Mouse (Mus musculus) liver, embryonic 14.5 days (tissue): ENCODE measurements around the gene Chaf1a. TPM values are rescaled to one million over a fixed set of nuclear protein-coding genes. Genes with fewer than 3 reads are reported as not detected.

ENCODE experiments used
- ATAC-seq: fragments of 200-750 bp; cut with Nextera tagmentation; 2 replicates; pipeline ENCODE4 v1.8.0; 2017; ENCODE audit warnings: moderate number of reproducible peaks, mild to moderate bottlenecking, moderate library complexity; ENCODE audit not compliant: insufficient read depth
- DNase-seq, 3 experiments: peaks; one replicate each; pipeline ENCODE4 v3.0.0-alpha.2; 2012 to 2013; ENCODE audit warnings: low read depth in 3 of 3, low spot score in 3 of 3
- H3K27ac ChIP-seq: fragments of 300-500 bp; sonication (generic); 2 replicates; pipeline ENCODE4 v1.5.1; 2014; ENCODE audit warnings: moderate library complexity, mild to moderate bottlenecking, control low read depth, inconsistent platforms
- H3K27me3 ChIP-seq: fragments of 300-500 bp; sonication (generic); 2 replicates; pipeline ENCODE4 v1.6.1; 2014; ENCODE audit warnings: mild to moderate bottlenecking, low read length, moderate library complexity; ENCODE audit not compliant: control insufficient read depth, insufficient read depth
- H3K36me3 ChIP-seq: fragments of 300-500 bp; sonication (generic); replicated peaks from 2 replicates; pipeline ENCODE4 v1.6.1; 2014; ENCODE audit warnings: low read depth; ENCODE audit not compliant: control insufficient read depth, insufficient read depth
- H3K4me1 ChIP-seq, 2 experiments: fragments of 200-500 bp in 1 of 2; fragments of 300-500 bp in 1 of 2; sonication (generic) in 1 of 2; replicated peaks; 2 replicates each; pipeline ENCODE4 v1.6.1; 2012 to 2014; ENCODE audit warnings: antibody characterized with exemption in 1 of 2, inconsistent platforms in 1 of 2, low read length in 1 of 2; ENCODE audit not compliant: control insufficient read depth in 2 of 2, insufficient read depth in 2 of 2
- H3K4me2 ChIP-seq: fragments of 300-500 bp; sonication (generic); 2 replicates; pipeline ENCODE4 v1.6.1; 2014; ENCODE audit warnings: low read depth, mild to moderate bottlenecking, control low read depth, moderate library complexity
- H3K4me3 ChIP-seq, 2 experiments: fragments of 200-500 bp in 1 of 2; fragments of 300-500 bp in 1 of 2; sonication (generic) in 1 of 2; 2 replicates each; pipeline ENCODE4 v1.5.1; 2012 to 2014; ENCODE audit warnings: low read depth in 2 of 2, low read length in 2 of 2, mild to moderate bottlenecking in 2 of 2, control low read depth in 1 of 2, inconsistent platforms in 1 of 2, moderate library complexity in 1 of 2; ENCODE audit not compliant: insufficient read depth in 1 of 2
- H3K9ac ChIP-seq: fragments of 300-500 bp; sonication (generic); replicated peaks from 2 replicates; pipeline ENCODE4 v1.6.1; 2014; ENCODE audit warnings: mild to moderate bottlenecking, control low read depth, moderate library complexity
- H3K9me3 ChIP-seq: fragments of 300-500 bp; sonication (generic); 2 replicates; pipeline ENCODE4 v1.6.1; 2016; ENCODE audit warnings: low read length, mixed read lengths; ENCODE audit not compliant: control insufficient read depth
- CTCF ChIP-seq: IDR thresholded peaks from 2 replicates; pipeline ENCODE4 v1.5.1; 2016; ENCODE audit warnings: antibody characterized with exemption, low read depth, control low read depth
- EP300 ChIP-seq: IDR thresholded peaks from 2 replicates; pipeline ENCODE4 v1.6.1; 2016; ENCODE audit warnings: antibody characterized with exemption, low read depth
- WGBS: fragments of 180-500 bp; shearing (Covaris S2); extraction: QIAGEN DNeasy Blood & Tissue Kit; methylation state at CpG from one replicate; pipeline ENCODE4 v1.1.7; 2014; ENCODE audit not compliant: insufficient replicate concordance; 5-methylcytosine and 5-hydroxymethylcytosine counted together
- polyA plus RNA-seq, 2 experiments: library from polyadenylated mRNA; depleted of rRNA in 1 of 2; stranded (reverse) in 1 of 2; unstranded in 1 of 2; fragments of >200 nt; fragmentation: Nextera tagmentation in 1 of 2; extraction: Ambion mirVana in 1 of 2; gene quantifications; 2 replicates each; pipeline versions ENCODE4 v1.2.1 to v1.2.3; 2012 to 2014

Chaf1a gene
- polyA plus RNA-seq, 2 experiments: 10.2 to 14.6 TPM

DNA sequence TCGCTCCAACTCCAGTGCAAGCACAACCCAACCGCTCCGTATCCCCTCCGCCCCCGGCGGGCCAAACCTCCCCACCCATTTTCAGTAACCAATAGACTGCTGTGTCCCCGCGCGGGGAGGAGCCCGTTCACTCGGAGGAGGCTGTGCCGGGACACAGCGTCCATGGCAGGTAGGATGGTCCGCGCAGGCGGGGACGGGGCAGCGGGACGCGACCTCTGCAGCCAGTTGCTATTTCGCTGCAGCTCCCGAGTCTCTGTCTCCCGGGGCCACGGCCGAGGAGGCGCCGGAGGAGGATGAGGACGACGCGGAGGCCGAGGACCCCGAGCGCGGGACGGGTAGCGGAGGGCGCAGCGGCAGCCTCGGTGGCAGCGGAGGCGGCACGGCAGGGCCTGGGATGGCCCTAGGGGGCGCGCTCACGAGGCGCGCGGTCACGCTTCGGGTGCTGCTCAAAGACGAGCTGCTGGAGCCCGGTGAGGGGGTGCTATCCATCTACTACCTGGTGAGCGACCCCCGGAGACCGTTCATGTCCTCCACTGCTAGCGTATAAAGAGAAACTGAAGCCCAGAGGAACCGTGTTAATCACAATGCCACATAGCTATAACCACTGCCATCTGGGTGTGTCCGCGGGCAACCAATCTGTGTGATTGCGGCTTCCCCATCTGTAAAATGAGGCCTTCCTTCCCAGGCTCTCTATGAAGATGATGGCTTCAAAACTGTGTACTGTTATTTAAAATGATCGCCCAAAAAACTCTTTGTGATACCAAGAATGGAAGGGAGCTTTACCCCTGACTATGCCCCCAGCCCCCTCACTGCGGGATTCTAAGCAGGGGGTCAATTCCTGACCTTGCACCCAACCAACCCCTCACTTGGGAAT lies 30.9 kb upstream of the Chaf1a start:
- Histone ChIP-seq H3K4me2 (peak overlapping the region; percentile 95), H3K4me1 (peaks cover 0 to 18% of the 10 kb centered on the region in 2 experiments; a peak in 3 of 4 replicates), H3K9me3 (no peaks in the 10 kb centered on the region), H3K27ac (no peak overlapping the region), H3K27me3 (no peaks in the 10 kb centered on the region), H3K4me3 (peak overlapping the region; percentile 62 to 77), H3K9ac (peak overlapping the region; percentile 21; the same call in 1 of the 2 replicates), H3K36me3 (no peaks in the 10 kb centered on the region)
- peak; percentile 87 for ATAC-seq
- DNase-seq: peak; percentile 79 to 84 (median 80)
- under 1% methylated on average over 62 of the region's 62 CpGs for WGBS
- peak; percentile 55 for TF ChIP-seq CTCF
- TF ChIP-seq EP300: no peak

- Histone ChIP-seq H3K4me3 (peak overlapping the region; percentile 62 to 77; a peak in 3 of 4 replicates), H3K9ac (no peak overlapping the region), H3K27ac (no peak overlapping the region), H3K4me1 (peaks cover 0 to 18% of the 10 kb centered on the region in 2 experiments; a peak in 3 of 4 replicates), H3K36me3 (no peaks in the 10 kb centered on the region), H3K27me3 (no peaks in the 10 kb centered on the region), H3K4me2 (peak overlapping the region; percentile 95), H3K9me3 (no peaks in the 10 kb centered on the region)
- ATAC-seq: no peak
- DNase-seq: no peak
- WGBS: 51% methylated on average over 2 of the region's 2 CpGs
- TF ChIP-seq CTCF (no peak), EP300 (no peak)
These were observed 30.3 kb upstream of the Chaf1a start for GRCm38 (mm10) chr17:56009962-56010240.

DNA sequence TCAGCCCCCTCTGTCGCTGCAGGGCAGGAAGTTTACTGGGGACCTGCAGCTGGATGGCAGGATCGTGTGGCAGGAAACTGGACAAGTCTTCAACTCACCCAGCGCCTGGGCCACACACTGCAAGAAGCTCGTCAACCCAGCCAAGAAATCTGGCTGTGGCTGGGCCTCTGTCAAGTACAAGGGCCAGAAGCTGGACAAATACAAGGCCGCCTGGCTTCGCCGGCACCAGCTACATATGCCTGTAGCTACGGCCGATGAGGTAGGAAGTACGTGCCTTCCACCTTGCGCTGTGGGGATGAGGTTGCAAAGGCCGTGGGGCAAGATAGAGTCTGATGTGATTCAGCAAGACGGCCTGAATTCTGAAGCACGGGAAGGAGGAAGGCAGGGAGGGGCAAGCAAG lies 30.0 kb upstream of the Chaf1a start:
- Histone ChIP-seq H3K4me2 (peak overlapping the region; percentile 95), H3K27ac (no peak overlapping the region), H3K9me3 (no peaks in the 10 kb centered on the region), H3K9ac (no peak overlapping the region), H3K4me3 (no peak overlapping the region), H3K27me3 (no peaks in the 10 kb centered on the region), H3K36me3 (peaks cover under 1% of the 10 kb centered on the region; the same call in 1 of the 2 replicates), H3K4me1 (peaks cover 0 to 18% of the 10 kb centered on the region in 2 experiments; a peak in 3 of 4 replicates)
- TF ChIP-seq CTCF: no peak
- no peak for TF ChIP-seq EP300
- no peak for DNase-seq
- ATAC-seq: no peak
- WGBS: 62% methylated on average over 14 of the region's 14 CpGs

DNA sequence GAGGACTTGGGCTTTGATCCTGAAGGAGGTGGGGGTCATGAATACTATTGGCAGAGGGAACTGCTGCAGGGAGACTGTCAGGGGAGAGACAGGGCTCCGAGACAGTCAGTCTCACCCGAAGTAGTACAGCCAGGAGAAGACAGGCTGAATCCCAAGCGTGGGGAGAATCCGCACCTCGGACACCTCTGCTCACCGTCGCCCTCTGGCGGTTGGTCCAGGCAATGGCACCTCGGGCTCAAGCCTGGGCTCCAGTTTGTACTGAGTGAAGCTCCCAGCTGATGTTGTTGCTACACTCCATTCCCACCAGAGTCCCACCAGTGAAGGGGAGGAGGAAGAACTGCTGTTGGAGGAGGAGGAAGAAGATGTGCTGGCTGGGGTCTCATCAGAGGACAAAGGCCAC lies 29.6 kb upstream of the Chaf1a start:
- H3K4me2 ChIP-seq: peak overlapping the region; percentile 95
- no peak for ATAC-seq
- peaks cover 0 to 18% of the 10 kb centered on the region in 2 experiments; a peak in 3 of 4 replicates for H3K4me1 ChIP-seq
- no peak overlapping the region for H3K9ac ChIP-seq
- under 1% methylated on average over 9 of the region's 9 CpGs for WGBS
- peaks cover 4% of the 10 kb centered on the region; the same call in 1 of the 2 replicates for H3K36me3 ChIP-seq
- H3K4me3 ChIP-seq: no peak overlapping the region
- no peak overlapping the region for H3K27ac ChIP-seq
- TF ChIP-seq EP300 (no peak), CTCF (peak; percentile 100)
- no peaks in the 10 kb centered on the region for H3K9me3 ChIP-seq
- H3K27me3 ChIP-seq: no peaks in the 10 kb centered on the region
- DNase-seq: peak; percentile 28 to 36 (median 30)

DNA sequence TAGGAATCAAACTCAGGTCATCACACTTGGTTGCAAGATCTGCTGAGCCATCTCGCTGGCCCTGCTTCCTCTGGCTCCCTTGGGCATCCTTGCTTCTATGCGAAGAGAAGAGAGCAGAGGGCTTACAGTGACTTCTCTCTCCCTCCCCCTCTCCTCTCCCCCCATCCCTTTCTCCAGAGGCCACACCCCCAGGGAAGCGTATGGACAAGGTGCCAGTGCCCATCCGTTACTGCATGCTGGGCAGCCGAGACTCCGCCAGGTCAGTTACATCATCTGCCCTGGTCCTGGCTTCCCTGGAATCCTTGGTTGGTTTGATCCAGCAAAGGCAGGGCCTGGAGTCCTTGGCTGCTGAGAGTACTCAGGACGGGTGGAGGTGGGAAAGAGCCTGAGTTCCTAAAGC lies 28.8 kb upstream of the Chaf1a start:
- no peaks in the 10 kb centered on the region for H3K27me3 ChIP-seq
- WGBS: 82% methylated on average over 7 of the region's 7 CpGs
- no peak overlapping the region for H3K27ac ChIP-seq
- TF ChIP-seq CTCF (no peak), EP300 (no peak)
- no peak for DNase-seq
- peaks cover 4% of the 10 kb centered on the region; the same call in 1 of the 2 replicates for H3K36me3 ChIP-seq
- no peak overlapping the region for H3K4me2 ChIP-seq
- peaks cover 0 to 18% of the 10 kb centered on the region in 2 experiments; a peak in 3 of 4 replicates for H3K4me1 ChIP-seq
- no peak overlapping the region for H3K9ac ChIP-seq
- no peak for ATAC-seq
- no peaks in the 10 kb centered on the region for H3K9me3 ChIP-seq
- no peak overlapping the region for H3K4me3 ChIP-seq
